Mouse (Mus musculus): ENCODE data around the gene Cln6.
"Not testable (repeated sequence)": the region's sequence is repeated elsewhere in the genome, so short reads cannot be mapped to it uniquely, and the experiment has no call there.

The Cln6 gene

GRCm38 (mm10) chr9:62838506-62839171 is at the start of gene Cln6:
TSS of gene Cln6 (plus strand) at chr9:62838785.
- DNase-seq (ENCODE audit: low read depth, low spot score) = peak; percentile 90

DNA sequence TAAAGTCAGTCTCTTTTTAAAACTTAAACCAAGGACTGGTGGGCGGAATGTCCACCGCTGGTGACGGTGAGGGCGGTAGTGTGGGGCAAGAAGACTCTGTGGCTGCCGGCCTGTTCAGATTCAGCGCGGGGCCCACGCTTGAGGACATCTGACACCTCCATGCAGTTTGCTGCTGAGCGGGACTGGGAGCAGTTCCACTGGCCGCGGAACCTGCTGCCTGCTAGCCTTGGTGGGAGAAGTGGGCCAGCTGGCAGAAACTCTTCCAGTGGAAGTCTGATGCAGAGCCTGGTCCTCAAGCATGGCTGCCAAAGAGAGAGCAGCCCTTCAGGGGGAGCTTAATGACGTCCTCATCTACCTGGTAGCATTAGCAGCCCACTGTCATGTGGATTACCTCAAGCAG is 48.7 kb upstream of the Cln6 start:
- DNase-seq (ENCODE audit: low read depth, low spot score) = no peak

DNA sequence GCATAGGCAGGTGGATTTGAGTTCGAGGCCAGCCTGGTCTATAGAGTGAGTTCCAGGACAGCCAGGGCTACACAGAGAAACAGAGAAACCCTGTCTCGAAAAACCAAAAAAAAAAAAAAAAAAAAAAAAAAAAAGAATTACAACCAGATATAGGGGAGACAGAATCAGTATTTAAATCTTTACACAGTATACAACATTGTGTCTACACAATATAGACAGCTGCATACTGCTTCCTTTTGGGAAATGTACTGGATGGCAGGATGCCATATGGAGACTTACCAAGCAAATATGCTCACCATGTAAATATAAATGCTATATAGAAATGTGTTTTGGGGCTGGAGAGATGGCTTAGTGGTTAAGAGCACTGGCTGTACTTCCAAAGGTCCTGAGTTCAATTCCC is 39.4 kb upstream of the Cln6 start:
- not testable (repeated sequence) for DNase-seq (ENCODE audit: low read depth, low spot score)

GRCm38 (mm10) chr9:62810095-62810494 is 28.5 kb upstream of the Cln6 start:
- DNase-seq (ENCODE audit: low read depth, low spot score) = no peak

DNA sequence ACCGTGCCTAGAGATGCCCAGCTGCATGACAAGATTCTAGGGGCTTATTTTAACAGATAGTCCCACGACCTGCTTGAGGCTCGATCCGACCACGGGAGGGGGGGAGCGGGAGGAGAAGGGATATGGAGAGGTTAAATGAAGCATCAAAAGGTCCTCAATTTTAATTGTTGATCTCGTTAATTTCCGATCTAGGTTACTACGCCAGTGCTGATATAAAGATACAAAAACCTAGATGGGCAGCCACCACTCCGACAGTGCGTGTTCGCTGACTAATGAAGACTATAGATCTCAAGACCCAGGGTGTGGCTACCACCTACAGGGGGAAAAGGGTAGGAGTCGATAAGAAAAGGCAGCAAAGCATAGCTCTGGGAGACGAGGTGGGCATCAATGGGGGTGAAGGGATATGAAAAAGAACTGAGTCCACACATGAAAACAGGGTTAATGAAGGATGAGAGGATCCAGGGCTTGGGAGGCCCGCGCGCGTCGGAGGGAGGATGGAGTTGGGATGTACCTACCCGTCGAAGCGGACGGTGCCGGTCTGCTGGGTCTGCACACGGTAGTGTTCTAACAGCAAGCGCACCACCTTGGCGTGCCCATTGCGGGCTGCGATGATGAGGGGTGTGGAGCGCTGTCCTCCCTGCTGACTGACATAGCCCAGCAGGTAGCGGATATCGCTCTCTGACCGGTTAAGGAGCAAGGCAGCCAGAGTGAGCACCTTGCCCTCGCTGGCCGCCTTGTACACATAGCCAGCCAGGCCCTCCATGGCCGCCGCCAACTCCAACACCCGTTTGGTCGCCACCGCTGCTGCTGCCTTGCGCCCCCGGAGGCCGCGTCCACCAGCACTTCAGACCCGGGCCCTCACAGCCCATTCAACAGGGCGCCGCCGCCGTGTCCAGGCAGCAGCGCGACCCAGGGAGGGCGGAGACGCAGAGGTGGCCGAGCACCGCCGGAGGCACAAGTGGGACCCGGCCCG is 27.8 kb upstream of the Cln6 start:
- peak; percentile 62 for DNase-seq (ENCODE audit: low read depth, low spot score)

- peak; percentile 96 for DNase-seq (ENCODE audit: low read depth, low spot score)
These were observed 27.0 kb upstream of the Cln6 start, which contains the start of gene Fem1b for GRCm38 (mm10) chr9:62811516-62812121. TSS of gene Fem1b (minus strand) at chr9:62811934.

- DNase-seq (ENCODE audit: low read depth, low spot score) = no peak
These were observed 26.2 kb upstream of the Cln6 start for GRCm38 (mm10) chr9:62812216-62813049.

DNA sequence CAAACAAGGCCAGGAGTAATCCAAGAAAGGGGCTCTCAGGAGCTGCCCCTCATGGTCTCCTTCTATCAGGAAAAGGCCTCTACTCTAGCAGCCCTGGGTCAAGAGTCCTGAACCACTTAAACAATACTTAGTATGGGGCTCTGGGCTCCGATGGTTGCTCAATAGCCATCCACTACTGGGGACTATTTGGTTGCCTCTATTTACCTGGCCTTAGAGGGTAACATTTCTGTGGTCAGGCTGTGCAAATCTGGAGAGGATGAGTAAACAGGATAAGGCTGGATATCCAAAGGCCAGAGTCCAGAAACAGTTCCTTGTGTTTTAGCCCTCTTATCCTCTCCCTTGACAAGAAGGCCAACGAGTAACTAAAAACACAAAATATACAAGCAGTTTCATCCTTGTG is 23.8 kb upstream of the Cln6 start:
- no peak for DNase-seq (ENCODE audit: low read depth, low spot score)

DNA sequence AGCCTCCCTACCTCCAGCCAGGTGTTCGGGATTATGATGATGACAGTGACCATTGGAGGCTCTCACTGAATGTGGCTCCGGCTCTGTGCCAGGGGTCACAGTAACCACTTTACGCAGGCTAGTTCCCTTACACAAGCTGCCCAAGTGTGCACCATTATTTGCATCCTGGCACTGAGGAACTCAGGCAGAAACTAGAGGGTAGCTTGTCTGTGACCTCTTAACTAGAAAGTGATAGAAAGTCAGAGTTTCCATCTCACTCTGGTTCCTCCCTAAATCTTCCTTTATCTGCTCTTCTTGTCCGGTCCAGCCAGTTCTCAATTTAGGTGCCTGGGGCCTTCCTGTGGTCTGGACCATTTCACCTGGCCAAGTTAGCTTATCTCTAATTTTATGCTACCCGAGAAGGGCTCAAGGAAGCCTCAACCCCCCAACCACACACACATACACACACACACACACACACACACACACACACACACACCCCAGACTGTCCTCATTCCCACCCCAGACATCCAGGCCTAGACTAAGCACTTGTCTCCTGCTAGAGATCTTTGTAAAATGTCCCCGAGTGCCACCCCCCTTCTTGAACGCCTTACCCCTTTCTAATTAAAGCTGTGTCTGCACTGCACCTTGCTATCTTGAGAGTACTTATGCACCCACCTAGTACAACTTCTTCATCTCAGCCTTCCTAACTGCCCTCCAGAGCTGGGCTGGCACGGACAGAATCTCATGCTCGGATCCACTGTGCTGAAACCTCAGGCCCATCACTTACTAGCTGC is 22.1 kb upstream of the Cln6 start:
- DNase-seq (ENCODE audit: low read depth, low spot score) = no peak

GRCm38 (mm10) chr9:62817099-62817571 is 21.4 kb upstream of the Cln6 start:
- no peak for DNase-seq (ENCODE audit: low read depth, low spot score)

GRCm38 (mm10) chr9:62817828-62818614 is 20.6 kb upstream of the Cln6 start:
- DNase-seq (ENCODE audit: low read depth, low spot score) = no peak

DNA sequence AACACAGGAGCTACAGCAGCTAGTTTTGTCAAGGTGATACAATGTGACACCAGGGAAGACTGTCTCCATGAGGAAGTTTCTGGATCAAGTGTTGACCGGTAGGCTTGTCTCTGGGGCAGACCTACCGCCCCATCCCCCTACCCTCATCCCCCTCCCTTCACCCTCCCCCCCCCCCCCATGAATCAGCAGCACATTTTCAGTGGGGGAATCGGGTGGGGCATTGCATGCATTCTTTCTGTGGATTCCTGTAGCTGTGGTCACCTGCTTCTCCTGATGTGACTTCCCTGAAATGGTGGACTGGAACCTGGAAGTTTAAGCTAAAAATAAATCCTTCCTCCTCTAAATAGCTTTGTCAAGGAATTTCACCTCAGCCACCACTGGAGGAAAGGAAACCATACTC is 19.1 kb upstream of the Cln6 start:
- DNase-seq (ENCODE audit: low read depth, low spot score) = no peak

DNA sequence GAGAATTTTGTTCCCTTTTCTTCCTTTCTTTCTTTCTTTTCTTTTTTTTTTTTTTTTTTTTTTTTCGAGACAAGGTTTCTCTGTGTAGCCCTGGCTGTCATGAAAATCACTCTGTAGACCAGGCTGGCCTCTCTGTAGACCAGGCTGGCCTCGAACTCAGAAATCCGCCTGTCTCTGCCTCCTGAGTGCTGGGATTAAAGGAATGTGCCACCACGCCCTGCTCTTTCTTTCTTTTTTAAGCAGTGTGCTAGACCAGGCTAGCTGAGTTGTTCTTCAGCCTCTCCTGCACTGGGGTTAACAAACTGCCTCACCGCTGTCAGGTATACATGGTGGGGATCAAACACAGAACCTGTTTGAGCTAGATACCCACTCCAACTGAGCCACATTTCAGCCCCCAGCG is 18.7 kb upstream of the Cln6 start:
- not testable (repeated sequence) for DNase-seq (ENCODE audit: low read depth, low spot score)

DNA sequence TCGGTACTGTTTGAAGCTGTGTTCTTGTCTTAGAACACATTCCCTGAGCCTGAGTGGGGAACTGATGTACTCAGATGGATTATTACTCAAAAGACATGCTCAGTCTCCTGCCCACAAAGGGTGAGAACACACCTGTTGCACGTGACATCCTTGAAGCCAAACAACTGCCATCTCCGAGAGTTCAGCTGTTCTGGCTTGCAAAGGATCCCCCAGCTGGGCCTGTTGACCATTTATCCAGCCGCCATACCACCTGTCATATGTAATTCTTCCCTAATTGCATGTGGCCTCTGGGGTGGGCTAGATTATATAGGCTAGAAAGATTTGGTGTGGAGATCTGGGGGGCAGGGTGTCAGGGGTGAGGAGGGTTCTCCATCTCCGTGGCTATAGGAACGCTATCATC is 17.8 kb upstream of the Cln6 start:
- DNase-seq (ENCODE audit: low read depth, low spot score) = no peak

DNA sequence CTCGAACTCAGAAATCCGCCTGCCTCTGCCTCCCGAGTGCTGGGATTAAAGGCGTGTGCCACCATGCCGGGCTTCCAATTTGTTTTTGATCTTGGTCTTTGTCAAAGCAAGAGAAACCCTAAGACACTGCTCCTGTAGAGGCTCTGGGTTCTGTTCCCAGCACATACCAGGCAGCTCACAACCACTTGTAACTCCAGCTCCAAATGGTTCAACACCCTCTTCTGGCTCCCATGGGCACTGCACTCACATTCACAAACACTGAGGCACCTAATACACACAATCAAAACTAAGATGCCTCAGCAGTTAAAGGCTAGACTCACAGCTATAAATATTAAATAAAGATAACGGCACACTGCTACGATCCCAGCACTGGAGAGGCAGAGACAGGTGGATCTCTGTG is 16.8 kb upstream of the Cln6 start:
- no peak for DNase-seq (ENCODE audit: low read depth, low spot score)

DNA sequence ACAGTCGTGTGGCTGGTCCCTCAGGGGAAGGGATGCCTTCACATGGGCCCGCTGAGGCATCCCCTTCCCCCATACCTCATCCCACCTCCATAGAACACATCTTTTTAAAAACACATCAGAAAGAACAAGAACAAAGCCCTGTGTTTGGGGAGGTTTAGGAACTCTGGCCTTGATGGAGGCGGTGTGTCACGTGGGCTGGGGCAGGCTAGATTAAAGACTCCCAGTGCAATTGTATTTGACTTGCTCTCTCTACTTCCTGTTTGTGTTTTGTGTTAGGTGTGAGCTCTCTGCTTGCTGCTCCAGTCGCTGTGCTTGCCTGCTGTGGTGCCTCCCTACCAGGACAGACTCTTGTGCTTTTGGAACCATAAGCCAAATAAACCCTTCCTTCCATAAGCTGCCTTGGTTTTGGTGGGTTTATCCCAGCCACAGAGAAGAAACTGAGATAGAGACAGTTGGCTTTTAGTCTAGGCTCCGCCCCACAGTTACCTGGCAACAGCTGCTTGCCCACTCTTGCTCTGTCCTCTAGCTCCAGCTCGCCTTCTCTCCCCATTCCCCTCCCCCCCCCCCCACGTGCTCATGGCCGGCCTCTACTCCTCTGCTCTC is 12.7 kb upstream of the Cln6 start:
- DNase-seq (ENCODE audit: low read depth, low spot score) = peak; percentile 39

- DNase-seq (ENCODE audit: low read depth, low spot score) = no peak
These were observed 12.1 kb upstream of the Cln6 start for GRCm38 (mm10) chr9:62826456-62826855.

DNA sequence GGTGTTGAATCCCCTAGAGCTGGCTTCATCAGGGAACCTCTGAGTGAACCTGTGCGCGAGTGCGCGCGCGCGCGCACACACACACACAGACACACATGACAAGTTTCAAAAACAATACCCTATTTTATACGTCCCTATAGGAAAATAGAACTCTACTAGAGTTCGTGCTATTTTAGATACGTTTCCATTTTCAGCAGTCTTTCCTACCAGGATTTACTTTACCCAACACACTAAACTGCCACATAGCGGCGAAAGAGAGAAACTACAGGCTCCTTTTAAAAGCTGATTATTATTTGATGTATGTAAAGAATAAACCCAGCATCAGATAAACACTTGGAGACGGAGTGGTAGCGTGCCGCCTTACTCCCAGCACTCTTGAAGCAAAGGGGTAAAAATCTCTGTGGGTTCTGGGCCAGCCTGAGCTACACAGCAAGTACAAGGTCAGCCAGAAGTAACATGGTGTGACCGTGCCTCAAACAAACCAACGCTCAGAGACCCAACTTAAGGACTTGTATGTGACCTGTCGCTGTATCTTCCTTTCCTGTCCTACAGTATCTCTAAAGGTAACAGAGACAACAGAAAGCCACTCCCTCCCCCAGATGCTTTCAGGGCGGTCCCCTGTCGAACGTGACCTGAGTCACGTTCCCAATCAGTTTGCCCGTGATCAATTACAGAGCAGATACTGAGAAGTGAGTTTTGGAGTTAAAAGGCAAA is 10.5 kb upstream of the Cln6 start:
- peak; percentile 54 for DNase-seq (ENCODE audit: low read depth, low spot score)

DNA sequence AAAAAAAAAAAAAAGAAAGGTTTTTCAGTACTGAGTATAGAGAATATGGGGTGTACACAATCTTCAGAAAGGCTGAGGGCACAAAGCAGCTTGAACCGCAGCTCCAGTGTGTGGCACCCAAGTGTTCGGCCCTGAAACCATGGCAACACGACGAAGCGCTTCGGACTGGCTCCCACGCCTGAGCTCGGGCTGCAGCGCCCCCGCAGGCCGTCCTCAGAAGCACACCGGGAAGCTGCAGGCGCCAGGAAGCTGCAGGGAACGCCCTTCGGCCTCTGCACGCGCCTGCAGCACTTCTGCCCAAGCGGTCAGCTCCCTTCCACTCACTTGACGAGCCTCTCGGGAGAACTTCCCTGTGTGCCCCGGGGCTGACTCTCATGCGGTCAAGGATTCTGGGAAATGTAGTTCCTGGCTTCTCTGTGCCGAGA is 9.9 kb upstream of the Cln6 start:
- peak; percentile 91 for DNase-seq (ENCODE audit: low read depth, low spot score)
